21 mouse cellular contexts compared by ENCODE assay signal in genomic region chr19:55642361-55642760, GRCm38 (mm10).
DNase-seq lines count a peak whose midpoint lies in the region; ATAC-seq lines count a peak whose summit lies in the region.
"Had no signal": no experiment of that assay in that cellular context is flagged by ENCODE, and none has a peak within 500 bp of the region (broad histone marks: within the 10 kb centered on the region; RNA-seq: fewer than 3 reads in every experiment).

No protein-coding gene starts in this region.

- H3K36me3 ChIP-seq in embryonic facial prominence, embryonic 13.5 days = no peaks in the 10 kb centered on the region
- H3K36me3 ChIP-seq in embryonic facial prominence, embryonic 10.5 days (replicated peaks) = no peaks in the 10 kb centered on the region
- H3K36me3 ChIP-seq in hindbrain, embryonic 10.5 days = no peaks in the 10 kb centered on the region
- H3K36me3 ChIP-seq in hindbrain, embryonic 11.5 days (ENCODE audit: control insufficient read depth, insufficient read depth, low read length) = no peaks in the 10 kb centered on the region
- H3K36me3 ChIP-seq in embryonic facial prominence, embryonic 14.5 days (ENCODE audit: control insufficient read depth, insufficient read depth, low read length) = no peaks in the 10 kb centered on the region
- no peaks in the 10 kb centered on the region for H3K36me3 ChIP-seq in macrophage (ENCODE audit: inconsistent target)
- H3K36me3 ChIP-seq: embryonic facial prominence, embryonic 15.5 days; forebrain, embryonic 10.5 days; G1E; heart, embryonic 13.5 days; hindbrain, embryonic 15.5 days had no signal

- H3K79me2 ChIP-seq in macrophage (ENCODE audit: inconsistent target) = no peaks in the 10 kb centered on the region

- ATAC-seq in embryonic facial prominence, embryonic 13.5 days (ENCODE audit: insufficient number of reproducible peaks, insufficient read depth, low FRiP score, low TSS enrichment, low read depth) = 0 out of 2 replicates have a peak, but pooled peaks have one; percentile 33
- no peak for ATAC-seq in hindbrain, embryonic 11.5 days (ENCODE audit: low FRiP score)
- ATAC-seq in embryonic facial prominence, embryonic 14.5 days (ENCODE audit: low read depth) = no peak; the same call in 1 of the 2 replicates
- ATAC-seq: forebrain, embryonic 14.5 days had no signal

- no peak overlapping the region for H3K4me3 ChIP-seq in embryonic facial prominence, embryonic 13.5 days
- no peak overlapping the region for H3K4me3 ChIP-seq in embryonic facial prominence, embryonic 10.5 days
- no peak overlapping the region for H3K4me3 ChIP-seq in hindbrain, embryonic 10.5 days
- H3K4me3 ChIP-seq in hindbrain, embryonic 11.5 days (ENCODE audit: low read depth, low read length) = no peak overlapping the region
- no peak overlapping the region for H3K4me3 ChIP-seq in embryonic facial prominence, embryonic 14.5 days (ENCODE audit: low read depth, low read length)
- no peak overlapping the region for H3K4me3 ChIP-seq in macrophage (ENCODE audit: inconsistent target)
- H3K4me3 ChIP-seq: hindbrain, embryonic 15.5 days had no signal

- H3K9ac ChIP-seq in embryonic facial prominence, embryonic 13.5 days = no peak overlapping the region
- no peak overlapping the region for H3K9ac ChIP-seq in hindbrain, embryonic 11.5 days (ENCODE audit: low read depth, low read length)
- H3K9ac ChIP-seq in embryonic facial prominence, embryonic 14.5 days (ENCODE audit: low read depth, low read length) = no peak overlapping the region
- H3K9ac ChIP-seq: embryonic facial prominence, embryonic 15.5 days; hindbrain, embryonic 15.5 days had no signal

- peaks cover 7% of the 10 kb centered on the region; the same call in 1 of the 2 replicates for H3K27me3 ChIP-seq in embryonic facial prominence, embryonic 13.5 days
- peaks cover 41% of the 10 kb centered on the region; the same call in 1 of the 2 replicates for H3K27me3 ChIP-seq in embryonic facial prominence, embryonic 10.5 days (replicated peaks; ENCODE audit: low read depth, poor library complexity, severe bottlenecking)
- peaks cover 69% of the 10 kb centered on the region for H3K27me3 ChIP-seq in hindbrain, embryonic 10.5 days (ENCODE audit: insufficient read depth, poor library complexity, severe bottlenecking)
- peaks cover 4% of the 10 kb centered on the region; the same call in 1 of the 2 replicates for H3K27me3 ChIP-seq in hindbrain, embryonic 11.5 days (ENCODE audit: control insufficient read depth, insufficient read depth, low read length)
- H3K27me3 ChIP-seq in embryonic facial prominence, embryonic 14.5 days (replicated peaks; ENCODE audit: control insufficient read depth, insufficient read depth, low read length) = no peaks in the 10 kb centered on the region
- H3K27me3 ChIP-seq: embryonic facial prominence, embryonic 15.5 days had no signal

- 0 out of 2 replicates have a peak overlapping the region, but pooled peaks have one; percentile 28 for H3K27ac ChIP-seq in embryonic facial prominence, embryonic 13.5 days
- no peak overlapping the region for H3K27ac ChIP-seq in embryonic facial prominence, embryonic 10.5 days (replicated peaks)
- 0 out of 2 replicates have a peak overlapping the region, but pooled peaks have one; percentile 18 for H3K27ac ChIP-seq in hindbrain, embryonic 10.5 days
- no peak overlapping the region for H3K27ac ChIP-seq in hindbrain, embryonic 11.5 days (ENCODE audit: low read depth, low read length)
- H3K27ac ChIP-seq in embryonic facial prominence, embryonic 14.5 days (replicated peaks; ENCODE audit: low read depth, low read length) = no peak overlapping the region
- H3K27ac ChIP-seq in macrophage = peak overlapping the region; percentile 93; the same call in 1 of the 2 replicates
- H3K27ac ChIP-seq: forebrain, embryonic 10.5 days; hindbrain, embryonic 15.5 days had no signal

- WGBS in embryonic facial prominence, embryonic 13.5 days = 38% methylated on average over 11 of the region's 11 CpGs
- 54% methylated on average over 11 of the region's 11 CpGs for WGBS in embryonic facial prominence, embryonic 10.5 days
- 44% methylated on average over 11 of the region's 11 CpGs for WGBS in hindbrain, embryonic 10.5 days
- WGBS in hindbrain, embryonic 11.5 days = 41% methylated on average over 11 of the region's 11 CpGs
- WGBS in embryonic facial prominence, embryonic 14.5 days = 43% methylated on average over 11 of the region's 11 CpGs
- 91% methylated on average over 11 of the region's 11 CpGs for WGBS in macrophage (ENCODE audit: missing documents)

- H3K9me3 ChIP-seq in embryonic facial prominence, embryonic 13.5 days = 0 out of 2 replicates have a peak, but pooled peaks cover 2% of the 10 kb centered on the region
- peaks cover 5% of the 10 kb centered on the region; the same call in 1 of the 2 replicates for H3K9me3 ChIP-seq in embryonic facial prominence, embryonic 10.5 days
- peaks cover 6% of the 10 kb centered on the region; the same call in 1 of the 2 replicates for H3K9me3 ChIP-seq in hindbrain, embryonic 10.5 days
- H3K9me3 ChIP-seq in hindbrain, embryonic 11.5 days (ENCODE audit: control insufficient read depth, low read length) = no peaks in the 10 kb centered on the region
- H3K9me3 ChIP-seq in embryonic facial prominence, embryonic 14.5 days (ENCODE audit: control insufficient read depth, low read length) = no peaks in the 10 kb centered on the region
- H3K9me3 ChIP-seq: embryonic facial prominence, embryonic 15.5 days; heart, embryonic 13.5 days; hindbrain, embryonic 15.5 days had no signal

- H3K4me1 ChIP-seq in embryonic facial prominence, embryonic 13.5 days = peaks cover 23% of the 10 kb centered on the region
- H3K4me1 ChIP-seq in embryonic facial prominence, embryonic 10.5 days = peaks cover 22% of the 10 kb centered on the region
- peaks cover 23% of the 10 kb centered on the region for H3K4me1 ChIP-seq in hindbrain, embryonic 10.5 days (replicated peaks)
- H3K4me1 ChIP-seq in hindbrain, embryonic 11.5 days (replicated peaks; ENCODE audit: control insufficient read depth, insufficient read depth, low read length) = peaks cover 2% of the 10 kb centered on the region; the same call in 1 of the 2 replicates
- peaks cover 9% of the 10 kb centered on the region; the same call in 1 of the 2 replicates for H3K4me1 ChIP-seq in embryonic facial prominence, embryonic 14.5 days (ENCODE audit: control insufficient read depth, insufficient read depth, low read length)

- H3K4me2 ChIP-seq in embryonic facial prominence, embryonic 13.5 days = no peak overlapping the region
- no peak overlapping the region for H3K4me2 ChIP-seq in hindbrain, embryonic 11.5 days (replicated peaks; ENCODE audit: low read depth, low read length)
- no peak overlapping the region for H3K4me2 ChIP-seq in embryonic facial prominence, embryonic 14.5 days (ENCODE audit: low read depth, low read length)

- no peak for DNase-seq in embryonic facial prominence, embryonic 10.5 days (ENCODE audit: low spot score)
- no peak for DNase-seq in hindbrain, embryonic 10.5 days (ENCODE audit: low spot score)
- no peak for DNase-seq in hindbrain, embryonic 11.5 days (ENCODE audit: low spot score)
- DNase-seq in embryonic facial prominence, embryonic 14.5 days (ENCODE audit: low spot score) = peak; percentile 46
- DNase-seq in kidney, postnatal 4 days = no peak
- no peak for DNase-seq in layer of hippocampus, adult 8-10 months (ENCODE audit: low spot score in 2 of 2)
- DNase-seq: adrenal gland, adult 8-10 months; adrenal gland, postnatal 36 days; B cell, adult 2 months; cerebellum, adult 8-10 months; cerebellum, postnatal 14 days; gastrocnemius, postnatal 10 days; heart, postnatal 14 days had no signal

Comparison
In these comparisons a context has a peak if more than half of its experiments do, and no peak if none do; other contexts are left out.
1. H3K27ac ChIP-seq: peak in embryonic facial prominence, embryonic 13.5 days (single experiment), hindbrain, embryonic 10.5 days (single experiment) and macrophage (single experiment); none in embryonic facial prominence, embryonic 10.5 days (single experiment), hindbrain, embryonic 11.5 days (single experiment) and embryonic facial prominence, embryonic 14.5 days (single experiment).